Mouse (Mus musculus) embryonic fibroblast, embryonic 13.5 days (primary cell): ENCODE results near the gene C1qa.

Experiments used
- CTCF ChIP-seq: IDR thresholded peaks from 2 replicates; pipeline ENCODE4 v1.5.1; 2011; ENCODE audit warnings: mild to moderate bottlenecking, control low read depth, low read length, moderate library complexity, borderline replicate concordance; ENCODE audit not compliant: insufficient read depth
- POLR2A ChIP-seq: IDR thresholded peaks from 2 replicates; pipeline ENCODE4 v1.6.1; 2011; ENCODE audit warnings: low read depth, mild to moderate bottlenecking, control low read depth, low read length, moderate library complexity

- TF ChIP-seq POLR2A (no peak), CTCF (no peak)
These were observed 46.5 kb downstream of the C1qa start for GRCm38 (mm10) chr4:136852119-136852518.
